Mouse (Mus musculus): ENCODE data around the gene Gpr107.

DNA sequence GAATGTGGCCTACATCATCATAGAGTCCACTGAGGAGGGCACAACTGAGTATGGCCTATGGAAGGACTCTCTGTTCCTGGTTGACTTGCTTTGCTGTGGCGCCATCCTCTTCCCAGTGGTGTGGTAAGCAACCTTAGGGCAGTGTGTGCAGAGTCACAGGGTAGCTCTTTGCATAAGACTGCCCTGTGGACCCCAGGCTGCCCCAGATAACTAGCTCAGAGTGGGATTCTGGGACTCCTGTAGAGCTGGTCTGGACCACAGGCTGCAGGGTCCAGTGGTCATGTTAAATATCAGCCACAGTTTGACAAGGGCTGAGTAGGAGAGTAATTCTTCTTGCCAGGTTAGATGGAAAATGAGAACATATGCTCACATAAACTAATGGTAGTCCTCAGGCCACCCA is 36.6 kb downstream of the Gpr107 start:
- no peak for TF ChIP-seq POLR2A (IDR thresholded peaks at IDR 0.05; ENCODE audit: insufficient read length, low read depth)
- TF ChIP-seq USF1 (IDR thresholded peaks at IDR 0.05; ENCODE audit: low read depth) = no peak
- TF ChIP-seq POLR2AphosphoS2 (IDR thresholded peaks at IDR 0.05; ENCODE audit: insufficient read length, low read depth) = no peak
- no peak for TF ChIP-seq TCF3 (IDR thresholded peaks at IDR 0.05; ENCODE audit: insufficient read length, low read depth)
- TF ChIP-seq MAX (IDR thresholded peaks at IDR 0.05; ENCODE audit: low read depth) = no peak
- no peak for TF ChIP-seq CEBPB (IDR thresholded peaks at IDR 0.05; ENCODE audit: insufficient read depth, poor library complexity, severe bottlenecking)

All from myocyte (in vitro differentiated cells).